Mouse (Mus musculus) midbrain, postnatal 0 days (tissue): ENCODE results near the gene Zbtb21. TPM values are rescaled to one million over a fixed set of nuclear protein-coding genes. Genes with fewer than 3 reads are reported as not detected.

Source experiments
- ATAC-seq: fragments of 200-750 bp; cut with Nextera tagmentation; 2 replicates; pipeline ENCODE4 v1.8.0; 2017; ENCODE audit warnings: moderate number of reproducible peaks, mild to moderate bottlenecking, moderate TSS enrichment, moderate library complexity; ENCODE audit not compliant: low FRiP score
- DNase-seq: peaks from one replicate; pipeline ENCODE4 v3.0.0-alpha.2; 2015; ENCODE audit warnings: low spot score
- H3K27ac ChIP-seq: fragments of 300-500 bp; sonication (generic); 2 replicates; pipeline ENCODE4 v1.5.1; 2014; ENCODE audit warnings: low read depth, mild to moderate bottlenecking, low read length, mixed read lengths
- H3K27me3 ChIP-seq: fragments of 300-500 bp; sonication (generic); 2 replicates; pipeline ENCODE4 v1.6.1; 2014; ENCODE audit warnings: low read length, control low read depth, mixed read lengths; ENCODE audit not compliant: insufficient read depth
- H3K36me3 ChIP-seq: fragments of 300-500 bp; sonication (generic); 2 replicates; pipeline ENCODE4 v1.6.1; 2014; ENCODE audit warnings: low read length, control low read depth, mixed read lengths; ENCODE audit not compliant: insufficient read depth
- H3K4me1 ChIP-seq: fragments of 300-500 bp; sonication (generic); 2 replicates; pipeline ENCODE4 v1.6.1; 2014; ENCODE audit warnings: mild to moderate bottlenecking, control low read depth, antibody characterized with exemption, low read length, mixed read lengths; ENCODE audit not compliant: insufficient read depth
- H3K4me2 ChIP-seq: fragments of 300-500 bp; sonication (generic); 2 replicates; pipeline ENCODE4 v1.6.1; 2014; ENCODE audit warnings: low read depth, mild to moderate bottlenecking, low read length, mixed read lengths; ENCODE audit not compliant: poor library complexity, severe bottlenecking
- H3K4me3 ChIP-seq: fragments of 300-500 bp; sonication (generic); 2 replicates; pipeline ENCODE4 v1.5.1; 2014; ENCODE audit warnings: low read depth, mild to moderate bottlenecking, low read length, moderate library complexity
- H3K9ac ChIP-seq: fragments of 300-500 bp; sonication (generic); replicated peaks from 2 replicates; pipeline ENCODE4 v1.6.1; 2014; ENCODE audit warnings: mild to moderate bottlenecking, low read length, moderate library complexity, mixed read lengths; ENCODE audit not compliant: poor library complexity, severe bottlenecking
- H3K9me3 ChIP-seq: fragments of 300-500 bp; sonication (generic); 2 replicates; pipeline ENCODE4 v1.6.1; 2016; ENCODE audit warnings: low read length, control low read depth
- CTCF ChIP-seq: IDR thresholded peaks from 2 replicates; pipeline ENCODE4 v1.5.1; 2016; ENCODE audit warnings: antibody characterized with exemption, mild to moderate bottlenecking
- WGBS: fragments of 180-500 bp; shearing (Covaris S2); extraction: QIAGEN DNeasy Blood & Tissue Kit; methylation state at CpG from one replicate; pipeline ENCODE4 v1.1.7; 2014; 5-methylcytosine and 5-hydroxymethylcytosine counted together
- polyA plus RNA-seq: library from polyadenylated mRNA; unstranded; fragments of >200 nt; fragmentation: Nextera tagmentation; extraction: Ambion mirVana; gene quantifications from 2 replicates; pipeline ENCODE4 v1.2.1, GENCODE M21; 2015
- total RNA-seq: library from RNA; depleted of rRNA; stranded (reverse); fragments of >200 nt; gene quantifications from 2 replicates; pipeline ENCODE4 v1.2.3, GENCODE M21; 2014

Zbtb21 gene
- total and polyA plus RNA-seq, 2 experiments from 2014 or later, result 9.4 to 30.5 TPM

DNA sequence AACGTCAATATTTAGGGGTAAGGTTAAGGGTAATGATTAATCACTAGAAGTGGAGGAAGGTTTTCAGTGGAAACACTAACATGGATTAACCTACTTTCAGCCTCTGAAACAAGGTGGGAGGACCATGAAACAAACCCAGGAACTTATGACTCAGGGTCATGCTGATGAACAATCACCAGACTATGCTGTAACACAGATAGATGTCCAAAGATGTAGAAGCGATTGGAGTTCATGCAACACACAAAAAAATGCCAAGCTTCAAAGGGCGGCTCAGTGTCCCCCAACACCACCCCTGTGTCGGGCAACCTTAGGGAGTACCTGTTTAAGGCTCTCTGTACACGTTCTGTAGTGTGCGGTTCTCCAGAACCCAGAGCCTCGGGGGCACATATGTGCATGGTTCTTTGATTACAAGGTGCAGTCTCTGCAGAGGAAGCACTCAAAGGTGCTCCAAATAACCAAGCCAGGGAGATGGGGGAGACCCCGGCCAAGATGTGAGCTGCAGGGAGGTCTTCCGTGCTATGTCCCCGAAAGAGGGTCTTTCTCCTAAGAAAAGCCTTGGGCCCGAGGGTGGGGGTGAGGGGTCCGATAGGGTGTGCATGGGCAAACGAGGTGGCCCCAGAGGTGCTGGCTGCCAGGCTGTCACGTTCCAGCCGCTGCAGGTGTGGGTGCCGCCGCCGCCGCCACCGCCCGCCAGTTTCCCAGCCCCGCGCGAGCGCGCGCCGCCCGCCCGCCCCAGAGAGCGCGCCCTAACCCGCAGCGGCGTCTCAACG lies 856 bp downstream of the Zbtb21 start:
- H3K36me3 ChIP-seq, result peaks cover 3% of the 10 kb centered on the region; the same call in 1 of the 2 replicates
- ATAC-seq (peak; percentile 35), DNase-seq (peak; percentile 1)
- peak overlapping the region; percentile 96 for H3K27ac ChIP-seq
- no peaks in the 10 kb centered on the region for H3K4me1 ChIP-seq
- H3K27me3 ChIP-seq, result no peaks in the 10 kb centered on the region
- no peak for TF ChIP-seq CTCF
- WGBS, result 9% methylated on average over 28 of the region's 36 CpGs
- H3K9me3 ChIP-seq, result no peaks in the 10 kb centered on the region
- peak overlapping the region; percentile 67 for H3K4me2 ChIP-seq
- H3K9ac ChIP-seq, result peak overlapping the region; percentile 86
- H3K4me3 ChIP-seq, result peak overlapping the region; percentile 64

DNA sequence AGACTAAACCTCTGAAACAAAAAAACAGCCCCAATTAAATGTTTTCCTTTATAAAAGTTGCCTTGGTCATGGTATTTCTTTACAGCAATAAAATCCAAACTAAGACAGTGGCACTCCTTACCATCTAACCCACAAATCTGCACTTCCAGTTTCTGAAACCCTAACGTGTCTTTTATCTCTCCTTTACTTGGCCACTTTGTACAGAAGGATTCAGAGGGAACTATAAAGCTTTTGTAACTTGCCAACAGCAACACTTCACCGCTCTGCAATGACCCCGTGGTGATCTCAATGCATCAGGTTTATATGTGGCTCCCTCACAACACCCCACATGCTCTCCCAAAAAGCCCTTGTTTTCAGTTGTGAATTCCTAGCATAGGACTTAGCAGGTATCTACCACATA lies 2.1 kb downstream of the Zbtb21 start:
- TF ChIP-seq CTCF, result no peak
- ATAC-seq (no peak), DNase-seq (no peak)
- Histone ChIP-seq H3K27me3 (no peaks in the 10 kb centered on the region), H3K4me3 (no peak overlapping the region), H3K27ac (no peak overlapping the region), H3K36me3 (peaks cover 14% of the 10 kb centered on the region; the same call in 1 of the 2 replicates), H3K9me3 (no peaks in the 10 kb centered on the region), H3K9ac (no peak overlapping the region), H3K4me1 (no peaks in the 10 kb centered on the region), H3K4me2 (0 out of 2 replicates have a peak overlapping the region, but pooled peaks have one; percentile 67)
- WGBS, result 89% methylated on average over 3 of the region's 3 CpGs

DNA sequence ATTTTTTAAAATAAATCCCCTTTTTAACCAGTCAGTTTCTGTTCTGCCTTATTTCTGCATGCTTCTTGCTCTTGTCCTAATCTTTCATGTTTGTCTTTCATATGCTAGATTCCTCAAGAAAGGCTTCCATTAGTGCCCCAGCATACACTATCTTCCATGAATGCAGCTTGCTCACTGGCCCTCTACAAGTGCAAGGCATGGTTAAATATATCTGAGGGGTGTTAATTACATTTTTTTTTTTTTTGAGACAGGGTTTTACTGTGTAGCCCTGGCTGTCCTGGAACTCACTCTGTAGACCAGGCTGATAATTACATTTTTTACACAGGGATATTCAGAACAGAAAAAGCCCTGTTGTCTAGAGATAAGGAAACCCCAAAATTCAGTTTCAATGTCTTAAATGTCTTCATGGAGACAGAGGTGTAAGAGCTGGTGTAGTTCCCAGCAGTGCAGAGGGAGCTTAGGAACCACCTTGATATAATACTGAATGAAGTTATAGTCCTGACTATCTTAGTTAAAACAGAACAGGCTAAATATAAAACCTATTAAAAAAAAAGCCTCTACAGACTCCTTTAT lies 3.9 kb downstream of the Zbtb21 start:
- H3K4me2 ChIP-seq, result no peak overlapping the region

GRCm38 (mm10) chr16:97957626-97958025 lies 4.8 kb downstream of the Zbtb21 start:
- no peaks in the 10 kb centered on the region for H3K27me3 ChIP-seq

More for the DNA sequence above, 3.9 kb downstream of the Zbtb21 start:
- ATAC-seq (no peak), DNase-seq (no peak)
- TF ChIP-seq CTCF, result no peak
- H3K9me3 ChIP-seq, result no peaks in the 10 kb centered on the region
- peaks cover 19% of the 10 kb centered on the region for H3K36me3 ChIP-seq
- no peaks in the 10 kb centered on the region for H3K27me3 ChIP-seq
- no peak overlapping the region for H3K4me3 ChIP-seq
- no peak overlapping the region for H3K27ac ChIP-seq
- no peak overlapping the region for H3K9ac ChIP-seq
- H3K4me1 ChIP-seq, result no peaks in the 10 kb centered on the region

DNA sequence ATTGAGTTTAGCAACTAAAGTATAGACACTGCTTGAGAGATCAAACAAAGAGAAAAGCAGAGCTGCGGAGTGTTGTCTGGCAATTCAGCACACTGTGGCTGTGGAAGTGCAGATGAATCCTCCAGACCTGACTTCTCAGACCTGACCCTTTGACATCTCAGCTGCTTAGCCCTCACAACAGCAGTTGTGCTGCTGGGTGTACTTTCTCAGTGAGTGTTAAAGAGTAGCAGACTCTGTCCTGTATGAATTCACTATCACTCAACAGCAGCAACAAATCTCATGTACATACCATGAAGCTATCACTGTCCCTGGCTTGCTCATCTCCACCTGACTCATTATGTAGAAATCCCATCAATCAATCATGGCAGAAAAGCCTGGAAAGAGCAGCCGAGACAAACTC lies 6.4 kb downstream of the Zbtb21 start:
- no peaks in the 10 kb centered on the region for H3K4me1 ChIP-seq
- no peak overlapping the region for H3K27ac ChIP-seq
- 92% methylated on average over 2 of the region's 2 CpGs for WGBS
- H3K27me3 ChIP-seq, result no peaks in the 10 kb centered on the region
- H3K9ac ChIP-seq, result no peak overlapping the region
- no peak overlapping the region for H3K4me2 ChIP-seq
- no peak overlapping the region for H3K4me3 ChIP-seq
- no peaks in the 10 kb centered on the region for H3K9me3 ChIP-seq
- no peak for DNase-seq
- no peak for TF ChIP-seq CTCF
- peaks cover 36% of the 10 kb centered on the region for H3K36me3 ChIP-seq
- ATAC-seq, result no peak

More at GRCm38 (mm10) chr16:97957626-97958025, 4.8 kb downstream of the Zbtb21 start:
- Histone ChIP-seq H3K36me3 (peaks cover 21% of the 10 kb centered on the region), H3K4me1 (no peaks in the 10 kb centered on the region), H3K4me2 (no peak overlapping the region), H3K9ac (no peak overlapping the region), H3K4me3 (no peak overlapping the region), H3K27ac (no peak overlapping the region), H3K9me3 (no peaks in the 10 kb centered on the region)
- TF ChIP-seq CTCF, result no peak
- DNase-seq, result no peak
- no peak for ATAC-seq

DNA sequence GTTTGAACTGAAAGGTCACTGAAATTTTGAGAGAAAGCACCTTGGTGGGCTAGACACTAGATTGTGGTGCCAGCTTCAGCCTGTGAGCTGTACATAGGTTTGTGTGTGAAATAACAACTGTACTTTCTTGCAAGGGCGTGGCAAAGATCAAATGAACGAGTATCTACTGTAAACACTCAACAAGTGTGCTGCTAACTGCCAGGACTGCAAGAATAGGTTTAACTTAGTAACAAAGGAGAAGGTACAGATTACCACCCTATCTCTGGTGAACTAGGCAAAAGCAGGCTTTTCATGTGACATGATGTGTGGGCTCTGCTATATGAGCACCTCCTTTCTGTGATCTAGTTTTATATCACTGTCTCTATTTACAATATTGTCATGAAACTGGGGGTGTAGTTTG lies 9.1 kb downstream of the Zbtb21 start:
- Histone ChIP-seq H3K9me3 (no peaks in the 10 kb centered on the region), H3K27ac (no peak overlapping the region), H3K9ac (no peak overlapping the region), H3K4me2 (no peak overlapping the region), H3K4me1 (no peaks in the 10 kb centered on the region), H3K4me3 (no peak overlapping the region), H3K27me3 (no peaks in the 10 kb centered on the region), H3K36me3 (peaks cover 49% of the 10 kb centered on the region)
- no peak for ATAC-seq
- DNase-seq, result no peak
- WGBS, result 89% methylated on average over 2 of the region's 2 CpGs
- no peak for TF ChIP-seq CTCF
